Mouse (Mus musculus) gastrocnemius, adult 18-20 months (tissue): ENCODE results near the gene 4930579F01Rik. TPM values are rescaled to one million over a fixed set of nuclear protein-coding genes. Genes with fewer than 3 reads are reported as not detected.
A peak's percentile ranks its signal among the peaks of the same experiment; 100 is the strongest.
"Not testable (repeated sequence)": the region's sequence is repeated elsewhere in the genome, so short reads cannot be mapped to it uniquely, and the experiment has no call there.

ENCODE experiments used
- DNase-seq: peaks from one replicate; pipeline ENCODE4 v3.0.0; 2021; ENCODE audit warnings: low spot score
- total RNA-seq, 2 experiments: library from RNA; stranded (reverse); gene quantifications; 2 replicates each; pipeline ENCODE4 v1.2.3; 2021

The 4930579F01Rik gene
- total RNA-seq, 2 experiments from 2014 or later = not detected

- DNase-seq = peak; percentile 88
These were observed 48.9 kb downstream of the 4930579F01Rik start, which contains the start of gene Mttp for GRCm38 (mm10) chr3:138144642-138145171. Gene Mttp, minus strand, starts transcription at chr3:138144968.

- DNase-seq = no peak
These were observed 49.5 kb downstream of the 4930579F01Rik start for GRCm38 (mm10) chr3:138144060-138144641.

GRCm38 (mm10) chr3:138143315-138144059, 50.1 kb downstream of the 4930579F01Rik start, which contains the start of gene Trmt10a:
Gene Trmt10a, plus strand, starts transcription at chr3:138143448.
- DNase-seq = peak; percentile 99

DNA sequence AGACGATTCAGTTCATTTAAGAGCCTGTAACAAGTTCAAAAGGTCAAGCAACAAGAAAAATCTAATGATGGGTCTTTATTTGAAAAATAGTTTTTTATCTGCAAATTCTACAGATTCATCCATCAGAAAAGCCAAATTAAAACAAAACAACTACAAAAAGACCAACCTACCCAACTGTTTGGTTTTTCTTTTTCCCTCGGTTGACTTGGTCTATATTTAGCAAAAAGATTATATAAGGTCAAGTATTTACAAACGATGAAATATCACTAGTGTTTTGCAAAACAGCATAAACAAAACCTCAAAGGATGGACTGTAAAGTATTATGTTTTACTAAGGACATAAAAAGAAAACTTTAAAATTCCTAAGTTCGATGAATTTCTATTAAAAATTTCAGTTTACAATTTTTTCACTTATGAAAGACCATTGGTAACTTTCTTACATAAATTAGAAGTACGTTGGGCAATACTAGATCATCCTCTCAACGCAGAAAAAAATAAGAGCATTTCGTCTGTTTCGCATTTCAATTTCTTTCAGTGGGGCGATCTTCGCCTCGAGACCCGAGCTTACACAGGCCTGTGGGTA, 50.8 kb downstream of the 4930579F01Rik start:
- no peak for DNase-seq

DNA sequence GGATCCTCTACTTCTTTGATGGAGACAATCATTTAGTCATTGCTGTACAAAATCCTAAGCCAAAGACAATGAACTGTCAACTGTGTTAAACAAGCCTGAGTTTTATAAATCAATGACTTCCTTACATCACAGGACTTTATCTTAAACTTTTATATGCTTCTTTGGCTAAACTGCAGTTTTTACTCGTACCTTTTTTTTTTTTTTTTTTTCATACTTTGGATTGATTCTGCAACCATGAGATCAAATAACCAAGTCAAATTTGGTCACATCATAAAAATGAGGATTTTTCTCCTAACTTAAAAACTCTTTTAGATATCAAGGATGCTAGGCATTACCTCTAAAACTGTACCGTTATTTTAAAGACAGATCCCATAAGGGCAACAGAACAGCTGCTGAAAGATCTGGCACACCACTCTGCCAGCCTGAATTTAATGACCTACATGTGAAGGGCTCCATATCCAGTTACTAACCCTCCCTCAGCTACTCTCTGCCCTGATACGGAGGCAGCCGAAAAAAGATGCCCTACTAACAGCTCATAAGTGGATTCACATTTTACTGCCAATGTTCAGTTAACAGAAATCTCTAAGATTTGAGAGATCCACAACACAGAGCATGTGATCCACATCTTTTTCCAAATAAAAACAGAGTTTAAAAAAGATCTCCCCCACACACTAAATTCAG, 51.4 kb downstream of the 4930579F01Rik start:
- DNase-seq = peak; percentile 77

DNA sequence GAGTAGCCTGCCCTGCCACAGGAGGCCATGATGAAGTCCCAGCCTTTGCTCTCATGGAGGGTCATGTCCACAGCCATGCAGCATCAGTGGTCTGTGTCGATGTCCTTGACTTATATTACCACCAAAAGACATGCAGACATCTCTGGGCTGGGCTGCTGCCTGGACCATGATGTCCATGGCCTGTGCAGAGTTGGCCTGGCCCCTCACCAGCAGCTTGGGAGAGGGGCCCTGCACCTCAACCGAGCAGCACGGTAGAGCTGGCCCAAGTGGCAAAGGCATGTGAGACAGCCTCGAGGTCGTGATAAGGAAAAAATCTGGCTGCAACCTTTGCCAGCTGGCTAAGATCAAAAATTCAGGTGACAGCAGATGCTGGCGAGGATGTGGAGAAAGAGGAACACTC, 54.0 kb downstream of the 4930579F01Rik start:
- DNase-seq = no peak

- DNase-seq = not testable (repeated sequence)
These were observed 55.5 kb downstream of the 4930579F01Rik start for GRCm38 (mm10) chr3:138138146-138138545.

- DNase-seq = no peak
These were observed 59.1 kb downstream of the 4930579F01Rik start for GRCm38 (mm10) chr3:138134528-138134927.

DNA sequence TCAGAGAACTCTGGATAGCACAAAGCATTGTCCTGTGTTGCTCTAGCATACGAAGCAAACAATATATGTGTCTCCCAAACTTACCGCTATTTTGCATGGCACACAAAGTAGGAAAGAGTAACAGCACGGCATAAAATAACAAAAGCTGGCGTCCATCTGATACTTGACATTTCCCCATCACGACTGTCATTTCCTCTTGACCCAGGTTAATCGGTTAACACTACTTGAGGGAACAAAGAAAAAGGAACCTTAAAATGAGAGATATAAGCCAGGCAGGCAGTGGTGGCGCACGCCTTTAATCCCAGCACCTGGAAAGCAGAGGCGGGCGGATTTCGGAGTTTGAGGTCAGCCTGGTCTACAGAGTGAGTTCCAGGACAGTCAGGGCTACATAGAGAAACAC, 59.7 kb downstream of the 4930579F01Rik start:
- DNase-seq = no peak

- no peak for DNase-seq
These were observed 60.2 kb downstream of the 4930579F01Rik start for GRCm38 (mm10) chr3:138133463-138133862.

DNA sequence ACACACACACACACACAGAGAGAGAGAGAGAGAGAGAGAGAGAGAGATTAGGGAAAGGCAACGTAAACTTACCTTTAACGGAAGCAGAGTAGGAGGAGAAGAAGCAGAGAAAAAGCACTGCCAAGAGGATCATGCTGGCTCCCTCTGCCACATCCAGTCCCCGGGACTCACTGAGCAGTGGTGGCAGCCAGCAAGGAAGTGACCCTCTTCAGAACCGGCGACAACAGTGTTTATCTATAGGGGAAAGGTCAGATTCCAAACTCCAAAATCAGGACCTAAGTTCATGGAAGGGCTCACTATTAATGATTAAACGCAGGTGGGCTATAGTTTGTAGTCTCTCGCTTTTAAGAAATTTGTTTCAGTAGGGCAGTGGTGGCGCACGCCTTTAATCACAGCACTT, 62.5 kb downstream of the 4930579F01Rik start:
- DNase-seq = no peak

- no peak for DNase-seq
These were observed 62.9 kb downstream of the 4930579F01Rik start for GRCm38 (mm10) chr3:138130692-138131091.

DNA sequence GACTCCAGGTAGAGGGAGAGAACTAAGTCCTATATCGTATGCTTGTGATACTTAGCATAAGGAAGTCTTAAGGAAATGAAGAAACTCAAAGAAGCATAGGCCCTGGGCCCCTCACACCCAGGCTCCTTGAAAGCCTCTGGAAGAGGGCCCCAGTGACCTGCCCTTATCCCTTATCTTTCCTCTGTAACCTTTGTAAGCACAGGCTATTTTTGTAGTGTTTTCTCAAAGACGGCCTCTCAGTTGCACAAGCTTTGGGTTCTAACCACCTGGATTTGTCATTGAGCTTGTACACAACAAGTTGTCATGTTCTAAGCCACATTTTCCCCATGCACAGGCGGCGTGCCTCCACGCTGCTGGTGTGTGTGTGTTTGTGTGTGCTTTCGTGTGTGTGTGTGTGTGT, 64.5 kb downstream of the 4930579F01Rik start:
- no peak for DNase-seq

DNA sequence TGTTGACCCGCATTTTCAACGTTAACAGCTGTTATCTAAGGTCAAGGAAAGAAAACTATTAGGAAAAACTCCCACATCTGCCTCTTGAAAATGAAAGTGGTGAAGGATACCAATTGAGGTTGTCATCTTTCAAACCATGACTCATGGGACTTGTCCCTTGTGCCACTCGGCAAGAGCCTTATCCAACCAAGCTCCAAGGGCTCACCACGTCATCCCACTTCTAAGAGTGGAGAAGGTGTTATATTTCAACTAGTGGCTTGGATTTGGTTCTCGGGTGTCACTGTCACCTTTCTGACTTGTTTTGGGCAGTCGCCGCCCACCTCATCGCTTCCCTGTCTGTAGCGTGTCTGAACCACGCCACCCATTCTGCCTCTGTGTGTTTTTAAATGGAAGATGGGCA, 69.8 kb downstream of the 4930579F01Rik start:
- DNase-seq = no peak

DNA sequence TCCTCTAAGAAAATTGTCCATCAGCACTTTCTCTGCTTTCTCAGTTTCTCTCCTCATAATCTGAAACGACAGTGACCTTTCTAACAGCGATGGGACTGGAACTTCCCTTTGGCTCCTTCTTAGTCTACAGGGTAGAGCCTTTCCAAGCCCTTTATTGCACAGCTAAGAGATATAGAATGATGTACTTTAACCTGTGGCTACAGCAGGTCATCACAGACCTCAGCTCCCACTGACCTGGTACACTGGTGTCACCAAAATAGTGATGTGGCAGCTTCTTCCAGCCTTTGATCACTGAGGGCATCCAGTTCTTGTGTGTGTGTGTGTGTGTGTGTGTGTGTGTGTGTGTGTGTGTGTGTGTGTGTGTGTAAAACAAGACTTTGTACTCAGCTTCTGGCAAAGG, 72.2 kb downstream of the 4930579F01Rik start:
- DNase-seq = no peak

- peak; percentile 54 for DNase-seq
These were observed 74.0 kb downstream of the 4930579F01Rik start for GRCm38 (mm10) chr3:138119444-138120105.

DNA sequence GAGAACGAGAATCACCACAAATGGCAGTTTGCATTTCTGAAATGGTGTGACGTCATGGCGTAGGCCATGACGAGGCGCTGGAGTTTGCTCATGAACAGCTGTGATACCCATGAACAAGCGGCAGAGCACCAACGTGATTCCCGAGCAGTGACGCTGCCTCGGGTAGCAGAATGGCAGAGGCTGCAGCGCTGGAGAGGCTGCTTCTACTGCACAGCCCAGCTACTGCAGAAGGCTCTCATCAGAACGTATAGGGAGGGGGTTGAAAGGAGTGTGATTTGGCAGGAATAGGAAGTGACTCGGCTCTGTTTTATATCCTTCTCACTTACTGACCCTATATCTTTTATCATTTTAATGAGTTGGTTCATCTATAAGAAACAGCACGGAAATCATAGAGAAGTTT, 74.8 kb downstream of the 4930579F01Rik start:
- DNase-seq = no peak

GRCm38 (mm10) chr3:138118392-138118791, 75.2 kb downstream of the 4930579F01Rik start:
- DNase-seq = no peak

DNA sequence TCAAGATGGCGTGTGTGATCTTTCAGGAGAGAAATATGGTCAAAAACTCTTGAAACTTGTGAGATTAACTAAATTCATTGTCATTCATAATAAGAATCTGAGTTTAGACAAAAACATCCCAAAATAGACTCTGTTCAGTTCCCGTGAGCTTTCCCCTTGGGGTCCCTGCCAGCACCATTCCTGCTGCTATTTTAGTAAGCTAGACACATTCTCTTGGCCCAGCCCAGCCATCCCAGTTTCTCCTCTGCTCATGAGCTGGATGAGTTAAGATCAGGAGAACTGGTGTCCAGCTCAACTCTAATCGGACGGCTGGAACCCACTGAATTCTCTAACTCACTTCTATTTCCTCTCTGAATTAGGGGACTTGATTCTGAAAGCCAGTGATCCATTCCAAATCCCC, 76.8 kb downstream of the 4930579F01Rik start:
- peak; percentile 48 for DNase-seq

GRCm38 (mm10) chr3:138114106-138114505, 79.5 kb downstream of the 4930579F01Rik start:
- DNase-seq = no peak
